Mouse (Mus musculus): ENCODE data around the gene Evi5. TPM values are rescaled to one million over a fixed set of nuclear protein-coding genes. Genes with fewer than 3 reads are reported as not detected.
A peak's percentile ranks its signal among the peaks of the same experiment; 100 is the strongest.

The Evi5 gene
- 63.6 and 69.7 TPM in 2 replicates for polyA plus RNA-seq (2014; fragmentation: Nextera tagmentation; extraction: Ambion mirVana)

- H3K4me1 ChIP-seq (replicated peaks; ENCODE audit: control insufficient read depth, insufficient read depth, low read length) = peaks cover 22% of the 10 kb centered on the region
- DNase-seq (ENCODE audit: low spot score) (no peak), ATAC-seq (replicated peaks; ENCODE audit: low FRiP score, low TSS enrichment, low read depth) (no peak)
- H3K4me2 ChIP-seq (ENCODE audit: low read length) = peak within 1 kb of the TSS; percentile 3
- H3K27ac ChIP-seq (ENCODE audit: low read depth) = peak within 1 kb of the TSS; percentile 70
- H3K4me3 ChIP-seq (ENCODE audit: low read depth, low read length) = no peak within 1 kb of the TSS
- WGBS = 28% methylated on average over 4 of the region's 4 CpGs
- H3K27me3 ChIP-seq (replicated peaks; ENCODE audit: control insufficient read depth, insufficient read depth, low read length) = no peaks in the 10 kb centered on the region
- H3K36me3 ChIP-seq (ENCODE audit: control insufficient read depth, insufficient read depth, low read length) = no peaks in the 10 kb centered on the region
- H3K9ac ChIP-seq (ENCODE audit: low read length) = no peak within 1 kb of the TSS
- H3K9me3 ChIP-seq (ENCODE audit: control insufficient read depth, low read length) = no peaks in the 10 kb centered on the region
Observed at GRCm38 (mm10) chr5:107874561-107875260, at the start of gene Evi5. TSS of gene Evi5 (minus strand) at chr5:107875107.

GRCm38 (mm10) chr5:107924564-107924963, 49.7 kb upstream of the Evi5 start:
- Histone ChIP-seq H3K36me3 (ENCODE audit: control insufficient read depth, insufficient read depth, low read length) (no peaks in the 10 kb centered on the region), H3K4me2 (ENCODE audit: low read length) (no peak overlapping the region), H3K4me3 (ENCODE audit: low read depth, low read length) (no peak overlapping the region), H3K27me3 (replicated peaks; ENCODE audit: control insufficient read depth, insufficient read depth, low read length) (no peaks in the 10 kb centered on the region), H3K9me3 (ENCODE audit: control insufficient read depth, low read length) (no peaks in the 10 kb centered on the region), H3K9ac (ENCODE audit: low read length) (no peak overlapping the region), H3K27ac (ENCODE audit: low read depth) (no peak overlapping the region), H3K4me1 (replicated peaks; ENCODE audit: control insufficient read depth, insufficient read depth, low read length) (no peaks in the 10 kb centered on the region)
- ATAC-seq (replicated peaks; ENCODE audit: low FRiP score, low TSS enrichment, low read depth) (no peak), DNase-seq (ENCODE audit: low spot score) (no peak)
- 83% methylated on average over 8 of the region's 8 CpGs for WGBS

GRCm38 (mm10) chr5:107922836-107923235, 47.9 kb upstream of the Evi5 start:
- 84% methylated on average over 1 of the region's 1 CpGs for WGBS
- no peak overlapping the region for H3K4me3 ChIP-seq (ENCODE audit: low read depth, low read length)

GRCm38 (mm10) chr5:107921400-107922252, 46.7 kb upstream of the Evi5 start:
- 77% methylated on average over 2 of the region's 2 CpGs for WGBS
- ATAC-seq (replicated peaks; ENCODE audit: low FRiP score, low TSS enrichment, low read depth) (peak; percentile 48; the same call in 1 of the 2 replicates), DNase-seq (ENCODE audit: low spot score) (no peak)
- H3K9me3 ChIP-seq (ENCODE audit: control insufficient read depth, low read length) = no peaks in the 10 kb centered on the region
- no peak overlapping the region for H3K9ac ChIP-seq (ENCODE audit: low read length)
- H3K27ac ChIP-seq (ENCODE audit: low read depth) = no peak overlapping the region
- H3K4me3 ChIP-seq (ENCODE audit: low read depth, low read length) = no peak overlapping the region
- no peaks in the 10 kb centered on the region for H3K36me3 ChIP-seq (ENCODE audit: control insufficient read depth, insufficient read depth, low read length)
- no peak overlapping the region for H3K4me2 ChIP-seq (ENCODE audit: low read length)
- no peaks in the 10 kb centered on the region for H3K4me1 ChIP-seq (replicated peaks; ENCODE audit: control insufficient read depth, insufficient read depth, low read length)
- no peaks in the 10 kb centered on the region for H3K27me3 ChIP-seq (replicated peaks; ENCODE audit: control insufficient read depth, insufficient read depth, low read length)

More at GRCm38 (mm10) chr5:107922836-107923235, 47.9 kb upstream of the Evi5 start:
- no peaks in the 10 kb centered on the region for H3K9me3 ChIP-seq (ENCODE audit: control insufficient read depth, low read length)
- H3K27ac ChIP-seq (ENCODE audit: low read depth) = no peak overlapping the region
- H3K4me2 ChIP-seq (ENCODE audit: low read length) = no peak overlapping the region
- no peaks in the 10 kb centered on the region for H3K36me3 ChIP-seq (ENCODE audit: control insufficient read depth, insufficient read depth, low read length)
- ATAC-seq (replicated peaks; ENCODE audit: low FRiP score, low TSS enrichment, low read depth) (no peak), DNase-seq (ENCODE audit: low spot score) (no peak)
- H3K4me1 ChIP-seq (replicated peaks; ENCODE audit: control insufficient read depth, insufficient read depth, low read length) = no peaks in the 10 kb centered on the region
- no peaks in the 10 kb centered on the region for H3K27me3 ChIP-seq (replicated peaks; ENCODE audit: control insufficient read depth, insufficient read depth, low read length)
- H3K9ac ChIP-seq (ENCODE audit: low read length) = no peak overlapping the region

- Histone ChIP-seq H3K4me3 (ENCODE audit: low read depth, low read length) (no peak overlapping the region), H3K9ac (ENCODE audit: low read length) (no peak overlapping the region), H3K27ac (ENCODE audit: low read depth) (no peak overlapping the region), H3K4me1 (replicated peaks; ENCODE audit: control insufficient read depth, insufficient read depth, low read length) (no peaks in the 10 kb centered on the region), H3K9me3 (ENCODE audit: control insufficient read depth, low read length) (no peaks in the 10 kb centered on the region), H3K4me2 (ENCODE audit: low read length) (no peak overlapping the region), H3K36me3 (ENCODE audit: control insufficient read depth, insufficient read depth, low read length) (no peaks in the 10 kb centered on the region), H3K27me3 (replicated peaks; ENCODE audit: control insufficient read depth, insufficient read depth, low read length) (no peaks in the 10 kb centered on the region)
- no peak for ATAC-seq (replicated peaks; ENCODE audit: low FRiP score, low TSS enrichment, low read depth)
- DNase-seq (ENCODE audit: low spot score) = no peak
- 50% methylated on average over 4 of the region's 4 CpGs for WGBS
Observed at GRCm38 (mm10) chr5:107915280-107915679, 40.4 kb upstream of the Evi5 start.

GRCm38 (mm10) chr5:107911012-107911411, 36.1 kb upstream of the Evi5 start:
- no peak for DNase-seq (ENCODE audit: low spot score)
- Histone ChIP-seq H3K27ac (ENCODE audit: low read depth) (no peak overlapping the region), H3K4me1 (replicated peaks; ENCODE audit: control insufficient read depth, insufficient read depth, low read length) (no peaks in the 10 kb centered on the region), H3K4me3 (ENCODE audit: low read depth, low read length) (no peak overlapping the region), H3K9ac (ENCODE audit: low read length) (no peak overlapping the region), H3K9me3 (ENCODE audit: control insufficient read depth, low read length) (no peaks in the 10 kb centered on the region), H3K36me3 (ENCODE audit: control insufficient read depth, insufficient read depth, low read length) (peaks cover 40% of the 10 kb centered on the region), H3K4me2 (ENCODE audit: low read length) (no peak overlapping the region), H3K27me3 (replicated peaks; ENCODE audit: control insufficient read depth, insufficient read depth, low read length) (no peaks in the 10 kb centered on the region)
- ATAC-seq (replicated peaks; ENCODE audit: low FRiP score, low TSS enrichment, low read depth) = no peak
- WGBS = 87% methylated on average over 5 of the region's 5 CpGs

GRCm38 (mm10) chr5:107910084-107910616, 35.2 kb upstream of the Evi5 start:
- WGBS = 63% methylated on average over 5 of the region's 5 CpGs
- no peak overlapping the region for H3K4me3 ChIP-seq (ENCODE audit: low read depth, low read length)
- ATAC-seq (replicated peaks; ENCODE audit: low FRiP score, low TSS enrichment, low read depth) (no peak), DNase-seq (ENCODE audit: low spot score) (no peak)
- no peaks in the 10 kb centered on the region for H3K4me1 ChIP-seq (replicated peaks; ENCODE audit: control insufficient read depth, insufficient read depth, low read length)
- no peak overlapping the region for H3K27ac ChIP-seq (ENCODE audit: low read depth)
- H3K9me3 ChIP-seq (ENCODE audit: control insufficient read depth, low read length) = no peaks in the 10 kb centered on the region
- H3K4me2 ChIP-seq (ENCODE audit: low read length) = no peak overlapping the region
- H3K27me3 ChIP-seq (replicated peaks; ENCODE audit: control insufficient read depth, insufficient read depth, low read length) = no peaks in the 10 kb centered on the region
- H3K36me3 ChIP-seq (ENCODE audit: control insufficient read depth, insufficient read depth, low read length) = peaks cover 48% of the 10 kb centered on the region
- H3K9ac ChIP-seq (ENCODE audit: low read length) = no peak overlapping the region

- Histone ChIP-seq H3K4me1 (replicated peaks; ENCODE audit: control insufficient read depth, insufficient read depth, low read length) (no peaks in the 10 kb centered on the region), H3K4me3 (ENCODE audit: low read depth, low read length) (no peak overlapping the region), H3K27ac (ENCODE audit: low read depth) (no peak overlapping the region), H3K4me2 (ENCODE audit: low read length) (no peak overlapping the region), H3K9ac (ENCODE audit: low read length) (no peak overlapping the region), H3K9me3 (ENCODE audit: control insufficient read depth, low read length) (no peaks in the 10 kb centered on the region), H3K36me3 (ENCODE audit: control insufficient read depth, insufficient read depth, low read length) (peaks cover 53% of the 10 kb centered on the region), H3K27me3 (replicated peaks; ENCODE audit: control insufficient read depth, insufficient read depth, low read length) (no peaks in the 10 kb centered on the region)
- ATAC-seq (replicated peaks; ENCODE audit: low FRiP score, low TSS enrichment, low read depth) = no peak
- no peak for DNase-seq (ENCODE audit: low spot score)
- 93% methylated on average over 3 of the region's 3 CpGs for WGBS
Observed at GRCm38 (mm10) chr5:107909668-107910067, 34.8 kb upstream of the Evi5 start.
